Mouse (Mus musculus) layer of hippocampus, postnatal 25 days (tissue): ENCODE results near the gene Klhl41. TPM values are rescaled to one million over a fixed set of nuclear protein-coding genes. Genes with fewer than 3 reads are reported as not detected.
"Not testable (repeated sequence)": the region's sequence is repeated elsewhere in the genome, so short reads cannot be mapped to it uniquely, and the experiment has no call there.

ENCODE experiments used
- DNase-seq, 2 experiments: peaks; one replicate each; pipeline ENCODE4 v3.0.0; 2022; ENCODE audit warnings: mixed read lengths in 2 of 2, low spot score in 1 of 2; ENCODE audit errors: extremely low spot score in 1 of 2
- total RNA-seq, 2 experiments: library from RNA; stranded (reverse); gene quantifications; 2 replicates each; pipeline ENCODE4 v1.2.3; 2021

The Klhl41 gene
- total RNA-seq: under 1 TPM; 0.57 to 0.66 TPM

DNA sequence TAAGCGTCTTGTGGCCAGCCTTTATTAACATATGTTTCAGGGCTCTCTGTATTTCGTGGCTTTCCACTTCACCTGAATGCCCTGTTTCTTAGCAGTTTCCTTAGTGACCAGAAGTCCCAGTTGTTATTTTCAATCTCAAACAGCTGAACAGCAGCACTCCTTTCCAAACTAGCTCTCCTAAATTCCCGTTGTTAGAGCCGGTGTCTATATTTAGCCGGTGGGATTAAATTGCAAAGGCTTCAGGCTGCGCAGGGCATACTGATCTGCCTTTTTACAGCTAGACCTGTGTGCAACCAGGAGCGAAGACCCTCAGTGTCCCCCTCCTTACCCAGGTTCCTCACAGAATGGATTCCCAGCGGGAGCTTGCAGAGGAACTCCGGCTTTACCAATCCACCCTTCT, at the start of gene Klhl41:
Klhl41 (plus strand) TSS at position 268 of the 400 bp plus-strand sequence.
- no peak for DNase-seq

DNA sequence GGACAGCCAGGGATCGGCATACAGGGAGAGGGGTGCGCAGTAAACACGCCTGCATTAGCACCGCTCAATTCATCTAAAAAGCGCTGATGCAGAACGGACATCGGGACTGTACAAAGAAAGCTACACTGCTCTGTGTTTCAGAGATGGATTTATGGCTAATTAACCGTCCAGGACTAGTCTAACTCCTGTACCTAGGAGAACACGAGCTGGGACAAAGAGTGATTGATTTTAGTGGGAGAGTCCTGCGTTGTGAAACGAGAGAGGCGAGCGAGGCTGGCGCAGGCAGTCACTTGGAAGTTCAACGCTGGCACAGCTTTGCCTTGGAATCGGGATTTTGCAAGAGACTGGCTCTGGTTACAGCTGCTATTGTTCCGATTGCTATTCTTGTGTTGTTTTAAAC, 40.7 kb upstream of the Klhl41 start:
- peak in 1 of 2 experiments; percentile 10 for DNase-seq

DNA sequence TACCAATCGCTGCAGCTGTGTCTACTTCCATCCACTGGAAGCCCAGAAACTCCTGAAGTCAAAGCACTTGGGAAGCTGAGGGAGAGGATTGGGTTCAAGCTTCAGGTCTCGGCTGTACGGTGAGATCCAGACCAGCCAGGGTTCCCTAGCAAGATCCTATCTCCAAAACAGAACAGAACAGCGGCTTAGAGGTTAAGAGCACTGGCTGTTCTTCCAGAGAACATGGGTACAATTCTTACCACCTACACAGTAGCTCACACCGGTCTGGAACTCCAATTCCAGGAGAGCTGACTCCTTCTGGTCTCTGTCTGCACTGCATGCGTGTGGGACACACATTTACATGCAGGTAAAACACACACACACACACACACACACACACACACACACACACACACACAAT, 40.0 kb upstream of the Klhl41 start:
- DNase-seq: no peak

DNA sequence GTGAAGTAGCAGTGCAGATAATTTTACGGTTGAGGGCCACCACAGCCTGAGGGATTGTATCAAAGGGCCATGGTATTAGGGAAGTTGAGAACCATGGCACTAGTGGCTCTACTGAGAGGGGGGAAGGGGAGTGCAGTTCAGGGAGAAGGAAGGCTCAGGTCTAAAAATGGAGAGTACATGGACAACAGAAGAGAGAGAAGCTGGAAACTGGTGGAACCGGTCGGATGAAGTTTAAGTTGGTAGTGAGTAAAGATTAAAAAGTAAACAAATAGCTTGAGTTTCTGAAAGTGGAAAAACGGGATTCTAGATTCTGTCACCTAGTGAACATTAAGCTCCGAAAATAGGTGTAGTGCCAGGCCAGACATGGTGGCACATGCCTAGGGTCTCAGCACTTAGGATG, 39.1 kb upstream of the Klhl41 start:
- DNase-seq: no peak

DNA sequence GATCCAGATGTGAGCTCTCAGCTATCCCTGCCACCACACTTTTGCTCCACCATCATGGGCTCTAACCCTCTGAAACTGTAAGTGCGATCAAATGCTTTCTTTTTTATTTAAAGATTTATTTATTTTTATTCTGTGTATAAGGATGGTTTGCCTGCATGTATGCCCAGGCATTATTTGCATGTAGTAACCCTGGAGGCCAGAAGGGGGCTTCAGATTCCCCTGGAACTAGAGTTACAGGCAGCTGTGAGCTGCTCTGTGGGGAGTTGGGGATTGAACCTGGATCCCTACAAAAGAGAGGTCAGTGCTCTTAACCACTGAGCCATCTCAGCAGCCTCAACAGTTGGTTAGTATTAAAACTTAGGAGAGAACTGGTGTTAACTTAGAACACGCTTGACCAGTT, 38.5 kb upstream of the Klhl41 start:
- DNase-seq: no peak

DNA sequence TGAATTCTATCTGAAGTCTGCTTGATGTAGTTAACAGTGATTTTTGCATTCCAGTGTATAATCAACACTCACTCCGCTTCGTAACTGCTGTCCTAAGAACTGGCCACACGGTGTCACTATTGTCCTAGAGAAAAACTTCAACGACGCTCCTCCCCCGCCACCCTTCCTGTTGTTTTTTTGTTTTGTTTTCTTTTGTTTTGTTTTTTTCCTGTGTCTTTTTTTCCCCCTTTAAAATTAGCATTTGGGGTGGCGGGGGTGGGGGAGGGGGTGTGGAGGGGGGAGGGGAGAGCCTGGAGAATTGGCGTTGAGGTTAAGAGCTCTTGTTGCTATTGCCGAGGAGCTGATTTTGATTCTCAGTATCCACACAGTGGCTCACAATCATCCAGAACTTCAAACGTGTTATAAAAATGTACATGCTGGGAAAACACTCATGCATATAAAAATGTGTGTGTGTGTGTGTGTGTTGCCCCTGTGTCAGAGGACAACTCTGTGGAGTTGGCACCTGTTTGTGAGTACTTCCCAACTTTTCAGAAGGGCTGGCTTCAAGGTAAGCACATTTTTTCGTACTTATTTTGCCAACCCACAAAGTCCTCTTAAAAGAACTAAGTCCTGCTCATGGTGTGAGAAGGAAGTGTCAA, 34.7 kb upstream of the Klhl41 start:
- DNase-seq: peak in 1 of 2 experiments; percentile 46

DNA sequence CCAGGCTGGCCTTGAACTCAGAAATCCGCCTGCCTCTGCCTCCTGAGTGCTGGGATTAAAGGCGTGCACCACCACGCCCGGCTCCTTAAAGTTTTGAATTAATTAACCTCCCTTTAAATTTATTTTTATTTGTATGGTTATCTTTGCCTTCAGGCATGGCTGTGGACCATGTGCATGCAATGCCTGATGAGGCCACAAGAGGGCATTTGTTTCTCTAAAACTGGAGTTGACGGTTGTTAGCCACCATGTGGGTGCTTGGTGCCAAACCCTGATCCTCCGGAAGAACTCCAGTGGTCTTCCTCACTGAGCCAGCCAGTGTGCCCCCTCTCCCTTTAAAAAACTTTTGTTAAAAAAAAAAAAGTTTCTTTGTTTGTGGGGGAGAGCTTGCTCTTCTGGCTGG, 34.1 kb upstream of the Klhl41 start:
- DNase-seq: peak in 1 of 2 experiments; percentile 30

DNA sequence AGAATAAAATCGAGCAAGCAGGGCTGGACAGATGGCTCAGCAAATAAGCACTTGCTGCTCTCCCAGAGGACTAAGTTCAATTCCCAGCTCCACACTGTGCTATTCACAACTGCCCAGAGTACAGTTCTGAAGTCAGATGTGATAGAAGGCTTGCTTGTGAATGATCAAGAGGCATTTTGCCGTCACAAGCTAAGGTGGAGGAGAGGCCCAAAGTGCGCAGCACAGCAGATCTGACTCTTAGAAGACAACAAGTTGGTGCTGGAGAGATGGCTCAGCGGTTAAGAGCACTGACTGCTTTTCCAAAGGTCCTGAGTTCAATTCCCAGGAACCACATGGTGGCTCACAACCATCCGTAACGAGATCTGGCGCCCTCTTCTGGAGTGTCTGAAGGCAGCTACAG, 31.9 kb upstream of the Klhl41 start:
- DNase-seq: not testable (repeated sequence)

DNA sequence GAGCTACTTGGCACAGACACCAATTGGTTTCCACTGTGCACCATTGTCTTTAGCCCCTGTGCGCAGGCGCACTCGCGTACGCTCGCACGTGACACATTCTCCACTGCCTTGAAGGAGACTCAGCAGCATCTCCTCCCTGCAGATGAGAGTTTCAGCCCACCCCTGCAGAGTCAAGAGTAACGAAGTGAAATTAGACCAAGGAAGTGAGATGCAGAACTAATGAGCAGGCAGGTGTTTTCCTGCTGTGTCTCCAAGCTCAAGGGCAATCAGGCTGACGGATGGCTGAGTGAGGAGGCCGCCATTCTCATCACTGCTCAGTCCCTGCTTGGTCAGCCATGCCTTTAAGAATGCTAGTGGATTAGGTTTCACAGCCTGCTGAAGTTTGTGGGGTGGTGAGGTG, 29.8 kb upstream of the Klhl41 start:
- no peak for DNase-seq

DNA sequence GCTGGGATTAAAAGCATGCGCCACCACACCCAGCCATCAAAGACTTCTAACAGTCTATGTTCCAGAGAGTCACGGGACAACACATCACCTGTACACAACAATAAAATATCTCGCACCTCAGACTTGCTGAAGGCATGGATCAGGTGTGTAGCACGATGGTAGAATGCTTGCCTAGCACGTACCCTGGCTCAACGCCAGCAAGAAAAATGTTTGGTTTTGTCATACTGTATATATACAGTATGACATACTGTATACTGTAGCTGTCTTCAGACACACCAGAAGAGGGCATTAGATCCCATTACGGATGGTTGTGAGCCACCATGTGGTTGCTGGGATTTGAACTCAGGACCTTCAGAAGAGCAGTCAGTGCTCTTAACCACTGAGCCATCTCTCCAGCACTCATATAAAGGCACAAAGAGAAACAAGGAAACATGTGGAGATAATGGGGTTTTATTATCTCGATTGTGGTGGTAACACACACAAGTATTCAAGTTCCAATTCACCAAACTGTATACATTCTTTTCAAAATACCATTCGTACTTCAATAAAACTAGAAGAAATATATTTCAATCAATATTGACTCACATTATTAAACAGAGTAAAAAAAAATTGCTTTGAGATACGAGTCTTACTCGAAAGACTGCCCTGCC, 24.8 kb upstream of the Klhl41 start:
- no peak for DNase-seq

DNA sequence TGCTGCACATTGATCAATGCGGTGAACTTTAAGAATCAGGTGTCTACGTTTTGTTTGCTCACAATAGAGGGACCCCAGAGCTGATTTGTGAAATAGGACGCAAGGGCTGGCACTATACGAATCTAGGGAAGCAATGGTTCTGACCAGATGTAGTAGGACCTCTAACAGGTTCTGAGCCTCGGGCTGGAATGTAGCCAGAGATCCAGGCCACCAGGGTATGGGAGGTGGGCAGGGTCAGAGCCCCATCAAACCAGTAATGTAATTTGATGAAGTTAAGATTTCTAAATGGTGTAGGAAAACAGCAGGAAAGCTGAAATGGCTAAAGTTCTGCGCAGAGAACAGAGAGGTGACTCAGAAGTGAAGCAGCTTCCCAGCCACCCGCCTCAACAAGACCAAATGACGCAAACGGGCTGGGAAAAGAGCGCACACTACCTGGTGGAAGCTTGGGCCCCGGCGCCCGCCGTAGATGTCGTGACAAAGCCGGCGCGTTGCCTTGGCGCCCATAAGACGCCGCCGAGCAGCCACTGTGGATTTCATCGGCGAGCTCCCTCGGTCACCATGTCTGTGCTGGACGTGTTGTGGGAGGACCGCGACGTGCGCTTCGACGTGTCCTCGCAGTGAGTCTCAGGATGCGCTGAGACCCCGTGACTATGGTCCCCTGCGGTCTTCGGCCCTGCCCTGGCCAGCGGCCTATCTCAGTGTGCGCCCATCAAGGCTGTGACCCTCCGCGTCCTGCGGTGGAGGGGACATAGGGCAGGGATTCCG, 23.0 kb upstream of the Klhl41 start, which contains the start of gene Bbs5:
Bbs5 (plus strand) TSS at position 446 of the 765 bp plus-strand sequence.
- peak; percentile 82 to 89 for DNase-seq

DNA sequence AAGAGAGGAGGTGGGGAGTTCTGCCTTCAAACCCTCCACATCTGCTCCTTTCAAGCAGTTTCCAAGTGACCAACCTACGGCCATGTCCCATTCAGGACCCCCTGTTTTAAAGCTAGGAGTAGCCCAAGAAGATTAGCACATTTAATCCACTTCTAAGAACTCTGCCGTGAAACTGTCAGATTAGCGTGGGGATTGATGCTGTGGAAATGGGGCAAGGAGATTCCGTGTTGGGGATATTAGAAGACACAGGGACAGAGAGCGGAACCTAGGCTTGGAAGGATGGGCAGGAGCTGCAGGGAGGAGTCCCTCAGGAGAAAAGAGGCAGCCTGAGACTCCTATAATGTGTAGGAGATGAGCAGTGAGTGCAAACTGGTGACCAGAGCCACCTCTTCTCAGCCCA, 20.2 kb upstream of the Klhl41 start:
- DNase-seq: no peak

DNA sequence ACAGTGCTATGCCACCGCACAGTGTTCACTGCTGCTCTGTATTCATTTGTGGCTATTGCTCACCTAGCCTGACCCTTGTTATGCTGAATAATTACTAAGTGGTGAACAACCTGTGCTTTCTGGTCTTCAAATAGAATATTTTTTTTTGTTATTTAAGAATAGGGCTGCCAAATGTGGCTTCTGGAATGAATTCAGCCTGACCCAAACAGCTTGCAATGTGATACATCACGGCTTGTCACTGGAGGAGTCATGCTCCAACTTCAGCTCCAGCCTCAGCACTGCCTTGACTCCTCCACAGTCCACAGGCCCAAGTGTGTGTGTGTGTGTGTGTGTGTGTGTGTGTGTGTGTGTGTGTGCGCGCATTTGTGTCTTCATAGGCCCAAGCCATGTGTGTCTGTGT, 10.6 kb upstream of the Klhl41 start:
- no peak for DNase-seq

DNA sequence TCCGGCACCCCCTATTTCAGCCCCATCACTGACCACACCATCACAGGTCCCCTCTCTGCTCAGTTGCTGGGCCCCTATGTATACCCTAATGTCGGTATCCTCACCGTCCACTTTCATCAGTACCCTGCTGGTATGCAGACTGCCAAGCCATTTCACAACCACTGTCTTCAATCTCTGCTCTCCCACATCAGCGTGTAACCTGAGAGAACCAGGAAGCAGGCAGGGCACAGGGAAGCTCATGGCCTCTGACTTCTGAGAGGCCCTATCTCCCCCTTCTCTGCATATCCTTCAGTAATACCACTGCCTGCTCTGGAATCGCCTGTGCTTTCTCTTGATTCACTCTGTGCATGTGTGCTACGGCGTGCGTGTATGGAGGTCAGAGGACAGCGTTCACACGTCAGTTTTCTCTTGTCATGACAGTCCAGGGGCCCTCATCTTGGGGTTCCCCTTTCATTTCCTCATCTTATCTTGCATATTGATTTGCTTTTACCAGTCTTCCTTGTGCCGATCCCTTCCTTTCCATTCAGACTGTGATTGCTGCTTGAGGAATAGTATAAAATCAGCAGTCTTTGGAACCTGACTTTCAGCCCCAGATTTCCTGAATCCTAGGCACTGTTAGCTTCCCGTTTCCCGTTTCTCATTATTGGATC, 6.0 kb upstream of the Klhl41 start:
- DNase-seq: no peak

DNA sequence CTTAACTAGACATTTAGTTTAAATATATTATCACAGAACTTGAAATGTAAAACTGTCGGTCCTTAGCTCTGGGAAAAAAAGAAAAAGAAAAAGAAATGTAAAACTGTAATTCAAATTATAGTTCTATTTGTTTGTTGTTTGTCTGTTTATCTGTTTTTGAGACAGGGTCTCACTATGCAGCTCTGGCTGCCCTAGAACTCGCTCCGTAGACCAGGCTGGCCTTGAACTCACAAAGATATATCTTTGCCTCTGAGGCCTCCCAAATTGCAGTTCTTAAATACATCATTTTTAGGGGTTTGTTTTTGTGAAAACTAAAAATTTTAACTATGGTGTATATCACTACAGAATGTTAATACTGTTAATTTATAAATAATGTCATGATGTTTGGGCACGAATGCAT, 2.3 kb upstream of the Klhl41 start:
- no peak for DNase-seq

DNA sequence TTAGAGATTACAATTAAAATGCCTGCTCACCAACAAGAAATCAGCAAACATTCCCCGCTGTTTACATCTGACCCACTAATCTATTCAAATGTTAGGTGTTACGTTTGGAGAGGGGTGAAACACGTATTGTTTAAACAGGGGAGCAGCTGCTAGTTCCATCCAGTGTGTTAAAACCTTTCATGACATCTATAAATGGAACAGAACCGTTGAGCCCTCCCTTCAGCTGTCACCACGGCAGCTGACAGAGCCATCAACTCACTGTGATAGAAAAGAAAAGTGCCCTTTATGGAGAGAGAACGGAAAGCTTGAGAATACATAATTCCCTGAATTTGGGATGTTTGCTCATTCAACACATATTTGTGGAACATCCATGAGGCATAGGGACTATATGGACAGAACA, 1.5 kb upstream of the Klhl41 start:
- no peak for DNase-seq

DNA sequence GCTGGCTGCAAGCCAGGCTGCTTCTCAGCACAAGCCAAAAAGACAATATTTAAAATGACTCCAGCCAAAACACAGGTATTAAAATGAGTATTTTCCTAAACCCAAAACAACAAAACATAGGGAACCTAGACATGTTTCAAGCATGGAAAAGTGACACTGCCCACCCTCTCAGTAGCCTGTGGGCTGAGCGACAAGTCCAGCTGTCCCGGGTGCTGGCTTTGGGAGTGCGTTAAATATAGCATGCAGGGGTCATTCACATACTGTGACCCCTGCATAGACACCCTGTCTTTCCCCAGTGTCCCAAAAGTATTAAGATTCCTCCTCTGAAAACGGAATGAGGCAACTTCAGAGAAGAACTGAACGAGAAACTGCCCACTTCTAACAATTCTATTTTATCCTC, 3.8 kb downstream of the Klhl41 start:
- no peak for DNase-seq

DNA sequence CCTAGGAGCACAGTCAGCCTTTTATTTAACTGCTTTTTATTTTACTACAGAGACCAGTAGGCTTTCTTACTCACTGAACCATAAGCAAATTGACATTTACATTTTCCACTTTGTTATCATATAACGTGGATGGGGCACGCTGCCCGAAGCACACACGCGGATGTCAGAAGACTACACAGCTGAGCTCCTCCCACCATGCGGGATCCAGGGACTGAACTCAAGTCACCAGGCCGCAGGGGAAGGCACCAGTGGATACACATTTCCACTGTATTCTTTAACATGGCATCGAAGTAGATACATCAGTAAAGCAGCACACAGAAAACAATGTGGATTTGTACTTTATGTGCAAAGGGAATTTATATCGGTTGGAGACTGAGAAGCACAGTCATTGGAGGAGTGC, 5.3 kb downstream of the Klhl41 start:
- no peak for DNase-seq

DNA sequence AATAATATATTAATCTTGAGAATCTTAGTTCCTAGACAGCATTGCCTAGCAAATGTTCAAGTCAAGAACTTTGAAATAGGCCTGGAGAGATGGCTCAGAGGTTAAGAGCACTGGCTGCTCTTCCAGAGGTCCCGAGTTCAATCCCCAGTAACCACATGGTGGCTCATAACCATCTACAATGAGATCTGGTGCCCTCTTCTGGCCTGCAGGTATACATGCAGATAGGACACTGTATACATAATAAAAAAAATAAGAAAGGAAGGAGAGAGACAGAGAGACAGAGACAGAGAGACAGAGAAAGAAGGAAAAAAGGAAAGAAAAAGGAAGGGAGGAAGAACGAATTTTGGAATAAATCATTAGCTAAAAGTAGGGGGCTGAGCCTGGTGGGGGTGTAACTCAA, 6.8 kb downstream of the Klhl41 start:
- DNase-seq: no peak

DNA sequence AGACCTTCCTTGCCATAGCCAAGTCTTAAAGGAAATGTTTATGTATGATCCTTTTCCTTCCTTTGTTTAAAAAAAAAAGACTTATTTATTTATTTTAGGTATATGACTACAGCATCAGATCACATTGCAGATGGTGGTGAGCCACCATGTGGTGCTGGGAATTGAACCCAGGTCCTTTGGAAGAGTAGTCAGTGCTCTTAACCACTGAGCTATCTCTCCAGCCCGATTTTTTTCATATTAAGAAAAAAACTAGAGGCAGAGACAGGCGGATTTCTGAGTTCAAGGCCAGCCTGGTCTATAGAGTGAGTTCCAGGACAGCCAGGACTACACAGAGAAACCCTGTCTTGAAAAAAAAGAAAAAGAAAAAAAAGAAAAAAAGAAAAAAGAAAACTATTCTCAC, 7.3 kb downstream of the Klhl41 start:
- not testable (repeated sequence) for DNase-seq

DNA sequence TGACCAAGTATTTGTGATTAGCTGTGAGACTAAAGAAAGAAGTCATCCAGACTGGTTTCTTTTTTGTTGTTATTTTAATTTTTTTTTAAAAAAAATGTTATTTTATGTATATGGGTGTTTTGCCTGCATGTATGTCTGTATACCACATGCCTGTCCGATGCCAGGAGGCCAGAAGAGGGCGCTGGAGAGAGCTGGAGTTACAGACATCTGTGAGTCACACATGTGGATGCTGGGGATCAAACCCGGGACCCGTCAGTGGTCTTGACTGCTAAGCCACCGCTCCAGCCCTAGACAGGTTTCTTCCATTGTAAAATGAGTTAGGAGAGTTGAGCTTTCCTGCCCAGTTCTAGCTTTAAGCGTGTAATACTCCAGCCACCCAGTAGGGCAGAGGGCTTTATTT, 10.1 kb downstream of the Klhl41 start:
- DNase-seq: no peak
